Mouse (Mus musculus) erythroblast, embryonic 14.5 days (primary cell): ENCODE measurements around the gene Col27a1.

Experiments
- GATA1 ChIP-seq: IDR thresholded peaks from 2 replicates; pipeline ENCODE4 v1.6.1; 2012; ENCODE audit warnings: low read length, inconsistent platforms, mixed read lengths
- TAL1 ChIP-seq: IDR thresholded peaks from 3 replicates; pipeline ENCODE4 v1.6.1; 2012; ENCODE audit warnings: low read length, inconsistent platforms, mixed read lengths

GRCm38 (mm10) chr4:63238722-63239121 is 24.9 kb downstream of the Col27a1 start:
- TF ChIP-seq GATA1: no peak
- TF ChIP-seq TAL1: no peak
